Mouse (Mus musculus): ENCODE data around the gene Fbxo30.

DNA sequence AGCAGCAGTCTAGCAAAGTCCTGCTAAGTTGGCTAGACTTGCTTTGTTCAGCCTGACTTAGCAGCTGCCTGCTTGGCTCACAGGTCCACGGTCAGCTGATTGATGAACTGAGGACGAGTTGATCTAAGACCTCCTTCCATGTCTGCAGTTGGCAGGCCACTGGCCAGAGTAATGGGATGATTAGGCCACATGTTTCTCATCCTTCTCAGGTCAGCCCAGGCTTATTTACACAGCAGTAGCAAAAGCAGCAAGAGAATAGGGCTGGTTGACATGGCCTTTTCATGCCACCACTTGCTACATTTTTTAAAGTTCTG, 24.9 kb downstream of the Fbxo30 start:
- TF ChIP-seq ZC3H11A (IDR thresholded peaks at IDR 0.05; ENCODE audit: borderline replicate concordance, low read depth, low read length): no peak
- TF ChIP-seq CHD2 (IDR thresholded peaks at IDR 0.05; ENCODE audit: low read depth, low read length): no peak
- no peak for TF ChIP-seq HCFC1 (IDR thresholded peaks at IDR 0.05; ENCODE audit: borderline replicate concordance, insufficient read depth, low read length)
- TF ChIP-seq MAFK (IDR thresholded peaks at IDR 0.05; ENCODE audit: insufficient read depth, low read depth, low read length): no peak
- TF ChIP-seq ZNF384 (IDR thresholded peaks at IDR 0.05; ENCODE audit: low read depth, low read length): no peak
